9 mouse cellular contexts compared by ENCODE assay signal in the genomic region with DNA sequence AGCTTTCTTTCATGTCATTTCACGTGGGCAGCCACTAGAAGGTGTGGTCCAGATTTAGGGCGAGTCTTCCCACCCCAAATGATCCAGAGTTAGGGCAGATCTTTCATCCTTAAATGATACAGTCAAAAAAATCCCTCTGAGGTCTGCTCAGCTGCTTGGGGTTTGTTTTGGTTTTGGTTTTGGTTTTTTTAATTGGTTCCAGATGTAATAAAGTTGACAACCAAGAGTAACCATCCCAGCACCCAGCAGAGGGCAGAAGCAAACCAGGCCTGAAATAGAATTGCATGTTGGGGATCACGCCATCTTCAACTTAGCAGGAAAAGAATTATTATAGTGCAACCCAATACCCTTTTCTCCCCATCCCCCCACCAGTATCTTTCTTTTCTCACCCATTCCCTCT. TPM values are rescaled to one million over a fixed set of nuclear protein-coding genes. Genes with fewer than 3 reads are reported as not detected.
DNase-seq lines count a peak whose midpoint lies in the region; ATAC-seq and TF ChIP-seq lines count a peak whose summit lies in the region.
"Had no signal": no experiment of that assay in that cellular context is flagged by ENCODE, and none has a peak within 500 bp of the region (broad histone marks: within the 10 kb centered on the region; RNA-seq: fewer than 3 reads in every experiment).

No protein-coding gene starts in this region.

- H3K4me2 ChIP-seq in limb, embryonic 13.5 days (replicated peaks), result no peak overlapping the region
- no peak overlapping the region for H3K4me2 ChIP-seq in midbrain, embryonic 11.5 days
- H3K4me2 ChIP-seq: stomach, embryonic 15.5 days had no signal

- H3K4me1 ChIP-seq in limb, embryonic 13.5 days, result peaks cover 6% of the 10 kb centered on the region; the same call in 1 of the 2 replicates
- H3K4me1 ChIP-seq in midbrain, embryonic 11.5 days (ENCODE audit: control insufficient read depth, insufficient read depth, low read length), result no peaks in the 10 kb centered on the region
- H3K4me1 ChIP-seq: stomach, embryonic 15.5 days had no signal

- H3K9me3 ChIP-seq in limb, embryonic 13.5 days, result no peaks in the 10 kb centered on the region
- no peaks in the 10 kb centered on the region for H3K9me3 ChIP-seq in midbrain, embryonic 11.5 days (ENCODE audit: control insufficient read depth, low read length)
- H3K9me3 ChIP-seq: stomach, embryonic 15.5 days had no signal

- no peak overlapping the region for H3K9ac ChIP-seq in limb, embryonic 13.5 days
- H3K9ac ChIP-seq in midbrain, embryonic 11.5 days (ENCODE audit: low read length), result no peak overlapping the region
- H3K9ac ChIP-seq: stomach, embryonic 15.5 days had no signal

- peak; percentile 9 to 31 for DNase-seq in layer of hippocampus, adult 2 months (ENCODE audit: low spot score in 2 of 2)
- DNase-seq in layer of hippocampus, postnatal 25 days (ENCODE audit: extremely low spot score in 1 of 2, low spot score in 1 of 2), result no peak
- DNase-seq in adrenal gland, postnatal 36 days, result peak; percentile 58 to 77
- peak; percentile 48 for DNase-seq in gastrocnemius, postnatal 25 days
- DNase-seq in spleen, postnatal 36 days (ENCODE audit: low spot score in 2 of 2), result peak; percentile 38 to 55
- DNase-seq in midbrain, embryonic 11.5 days (ENCODE audit: low spot score, missing footprints), result no peak

- peak; percentile 98 for ATAC-seq in CD4-positive, CD25-positive, alpha-beta regulatory T cell, adult 4 months
- ATAC-seq in limb, embryonic 13.5 days (ENCODE audit: low FRiP score, low read depth), result peak; percentile 40; the same call in 1 of the 2 replicates
- ATAC-seq in midbrain, embryonic 11.5 days (ENCODE audit: low FRiP score), result no peak

- 32% methylated on average over 3 of the region's 3 CpGs for WGBS in limb, embryonic 13.5 days
- 69% methylated on average over 3 of the region's 3 CpGs for WGBS in midbrain, embryonic 11.5 days

- H3K4me3 ChIP-seq in layer of hippocampus, adult 2 months, result no peak overlapping the region
- H3K4me3 ChIP-seq in limb, embryonic 13.5 days, result no peak overlapping the region
- no peak overlapping the region for H3K4me3 ChIP-seq in midbrain, embryonic 11.5 days (ENCODE audit: low read depth, low read length)
- H3K4me3 ChIP-seq: stomach, embryonic 15.5 days had no signal

- H3K27me3 ChIP-seq in limb, embryonic 13.5 days, result no peaks in the 10 kb centered on the region
- no peaks in the 10 kb centered on the region for H3K27me3 ChIP-seq in midbrain, embryonic 11.5 days (ENCODE audit: control insufficient read depth, insufficient read depth, low read length)
- H3K27me3 ChIP-seq: stomach, embryonic 15.5 days had no signal

- no peak overlapping the region for H3K27ac ChIP-seq in layer of hippocampus, adult 2 months
- no peak overlapping the region for H3K27ac ChIP-seq in limb, embryonic 13.5 days
- no peak overlapping the region for H3K27ac ChIP-seq in midbrain, embryonic 11.5 days (ENCODE audit: low read depth, low read length)
- H3K27ac ChIP-seq: stomach, embryonic 15.5 days had no signal

- TF ChIP-seq CTCF in layer of hippocampus, adult 2 months (conservative IDR thresholded peaks at IDR 0.05), result peak; percentile 75

- no peaks in the 10 kb centered on the region for H3K36me3 ChIP-seq in limb, embryonic 13.5 days
- H3K36me3 ChIP-seq in midbrain, embryonic 11.5 days (ENCODE audit: control insufficient read depth, insufficient read depth, low read length), result no peaks in the 10 kb centered on the region
- H3K36me3 ChIP-seq: stomach, embryonic 15.5 days had no signal

RNA-seq across cellular contexts. Expression of a gene that starts 22.0 kb away (rescaled TPM):
- total RNA-seq in layer of hippocampus, adult 2 months (2021), result 10 to 100 TPM; 20.4 to 24.3 TPM
- total RNA-seq in layer of hippocampus, postnatal 25 days (2021), result 10 to 100 TPM; 17.0 to 21.1 TPM
- polyA plus RNA-seq in CD4-positive, CD25-positive, alpha-beta regulatory T cell, adult 4 months (2017; shearing (Covaris generic)), result 1 to 10 TPM; 7.4 to 8.0 TPM
- total RNA-seq in adrenal gland, postnatal 36 days (2021), result 10 to 100 TPM; 67.2 to 69.3 TPM
- 10 to 100 TPM; 21.6 to 24.5 TPM for total RNA-seq in gastrocnemius, postnatal 25 days (2021)
- 8.0 and 9.0 TPM in 2 replicates for polyA plus RNA-seq in limb, embryonic 13.5 days (2015; fragmentation: Nextera tagmentation; extraction: Ambion mirVana)
- 7.2 and 7.5 TPM in 2 replicates for polyA plus RNA-seq in midbrain, embryonic 11.5 days (2014; fragmentation: Nextera tagmentation; extraction: Ambion mirVana)

RNA-seq across cellular contexts. Expression of a gene that starts 60.0 kb away (rescaled TPM):
- 10 to 100 TPM; 30.2 to 31.4 TPM for total RNA-seq in layer of hippocampus, adult 2 months (2021)
- total RNA-seq in layer of hippocampus, postnatal 25 days (2021), result 10 to 100 TPM; 29.4 to 36.1 TPM
- 10 to 100 TPM; 49.0 to 58.6 TPM for polyA plus RNA-seq in CD4-positive, CD25-positive, alpha-beta regulatory T cell, adult 4 months (2017; shearing (Covaris generic))
- 10 to 100 TPM; 15.4 to 20.3 TPM for total RNA-seq in adrenal gland, postnatal 36 days (2021)
- total RNA-seq in gastrocnemius, postnatal 25 days (2021), result 10 to 100 TPM; 12.4 to 13.7 TPM
- polyA plus RNA-seq in limb, embryonic 13.5 days (2015; fragmentation: Nextera tagmentation; extraction: Ambion mirVana), result 46.0 and 50.4 TPM in 2 replicates
- polyA plus RNA-seq in midbrain, embryonic 11.5 days (2014; fragmentation: Nextera tagmentation; extraction: Ambion mirVana), result 49.1 and 58.7 TPM in 2 replicates

Comparison
In these comparisons a context has a peak if more than half of its experiments do, and no peak if none do; other contexts are left out.
1. DNase-seq: peak in layer of hippocampus, adult 2 months (2 of 2), adrenal gland, postnatal 36 days (2 of 2), gastrocnemius, postnatal 25 days (single experiment) and spleen, postnatal 36 days (2 of 2); none in layer of hippocampus, postnatal 25 days (0 of 2) and midbrain, embryonic 11.5 days (single experiment).